Mouse (Mus musculus) ES-E14 (cell line): ENCODE measurements around the gene Zfp446.

Experiments
- CHD2 ChIP-seq: IDR thresholded peaks from 2 replicates; pipeline ENCODE4 v1.6.1; 2014; ENCODE audit warnings: mild to moderate bottlenecking, low read depth, low read length, inconsistent platforms
- ZC3H11A ChIP-seq: IDR thresholded peaks from 2 replicates; pipeline ENCODE4 v1.6.1; 2012; ENCODE audit warnings: low read depth, mild to moderate bottlenecking, inconsistent platforms, low read length, borderline replicate concordance

DNA sequence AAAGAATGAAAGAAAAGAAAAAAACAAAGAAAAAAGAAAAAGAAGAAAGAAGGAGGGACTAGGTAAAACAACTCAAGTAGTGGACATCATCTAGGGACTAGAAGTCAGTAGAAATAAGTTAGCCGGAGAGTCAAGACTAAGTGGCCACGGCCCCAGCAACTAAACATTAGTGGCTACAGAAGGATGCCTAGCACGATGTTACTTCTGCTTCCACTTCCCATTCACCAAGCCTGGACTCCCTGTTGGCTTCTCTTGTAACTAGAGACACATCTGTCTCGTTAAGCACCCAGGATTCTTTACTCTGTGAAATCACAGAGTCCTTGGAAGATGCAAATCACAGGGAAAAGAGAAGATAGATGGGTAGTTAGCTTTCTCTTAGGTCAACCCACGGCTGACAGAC, 20.1 kb upstream of the Zfp446 start:
- TF ChIP-seq CHD2 (no peak), ZC3H11A (no peak)
